Mouse (Mus musculus) C2C12 (cell line): Measurements from ENCODE around the gene Ccdc134.

Experiments used
- CEBPB ChIP-seq: IDR thresholded peaks from one replicate; pipeline ENCODE4 v1.6.1; 2011; ENCODE audit warnings: low read depth, mild to moderate bottlenecking, control low read depth, moderate library complexity
- CTCF ChIP-seq: IDR thresholded peaks from one replicate; pipeline ENCODE4 v1.5.1; 2011; ENCODE audit not compliant: control insufficient read depth, insufficient read depth, insufficient read length
- MAX ChIP-seq: IDR thresholded peaks from one replicate; pipeline ENCODE4 v1.6.1; 2011; ENCODE audit warnings: mild to moderate bottlenecking, control low read depth
- MYOD1 ChIP-seq: IDR thresholded peaks from one replicate; pipeline ENCODE4 v1.6.1; 2011; ENCODE audit warnings: low read depth; ENCODE audit not compliant: control insufficient read depth, insufficient read length
- USF1 ChIP-seq: IDR thresholded peaks from one replicate; pipeline ENCODE4 v1.6.1; 2011; ENCODE audit warnings: low read depth, mild to moderate bottlenecking, control low read depth, moderate library complexity

GRCm38 (mm10) chr15:82145408-82145807 is 17.7 kb downstream of the Ccdc134 start:
- TF ChIP-seq CEBPB (no peak), CTCF (no peak), USF1 (no peak), MYOD1 (no peak), MAX (no peak)
